Mouse (Mus musculus) hindbrain, embryonic 10.5 days (tissue): ENCODE results near the gene Bicdl1. TPM values are rescaled to one million over a fixed set of nuclear protein-coding genes. Genes with fewer than 3 reads are reported as not detected.
"Not testable (repeated sequence)": the region's sequence is repeated elsewhere in the genome, so short reads cannot be mapped to it uniquely, and the experiment has no call there.

Experiments
- DNase-seq: peaks from one replicate; pipeline ENCODE4 v3.0.0-alpha.2; 2017; ENCODE audit warnings: low spot score
- H3K27ac ChIP-seq: fragments of 300-500 bp; sonication (generic); 2 replicates; pipeline ENCODE4 v1.5.1; 2016; ENCODE audit warnings: mild to moderate bottlenecking, moderate library complexity
- H3K27me3 ChIP-seq: fragments of 300-500 bp; sonication (generic); 2 replicates; pipeline ENCODE4 v1.6.1; 2016; ENCODE audit warnings: mild to moderate bottlenecking; ENCODE audit not compliant: poor library complexity, insufficient read depth, severe bottlenecking
- H3K36me3 ChIP-seq: fragments of 300-500 bp; sonication (generic); 2 replicates; pipeline ENCODE4 v1.6.1; 2016; ENCODE audit warnings: mild to moderate bottlenecking, moderate library complexity
- H3K4me1 ChIP-seq: fragments of 300-500 bp; sonication (generic); replicated peaks from 2 replicates; pipeline ENCODE4 v1.6.1; 2016; ENCODE audit warnings: mild to moderate bottlenecking
- H3K4me3 ChIP-seq: fragments of 300-500 bp; sonication (generic); 2 replicates; pipeline ENCODE4 v1.5.1; 2016; ENCODE audit warnings: mild to moderate bottlenecking, moderate library complexity
- H3K9me3 ChIP-seq: fragments of 300-500 bp; sonication (generic); 2 replicates; pipeline ENCODE4 v1.6.1; 2016; ENCODE audit warnings: mild to moderate bottlenecking, moderate library complexity
- WGBS: fragments of 180-500 bp; shearing (Covaris S2); methylation state at CpG from one replicate; pipeline ENCODE4 v1.1.7; 2016; 5-methylcytosine and 5-hydroxymethylcytosine counted together
- polyA plus RNA-seq: library from polyadenylated mRNA; unstranded; fragments of >200 nt; fragmentation: Nextera tagmentation; extraction: Ambion mirVana; gene quantifications from 2 replicates; pipeline ENCODE4 v1.2.1, GENCODE M21; 2016

The Bicdl1 gene
- polyA plus RNA-seq, 1 experiment from 2014 or later: 14.1 TPM

DNA sequence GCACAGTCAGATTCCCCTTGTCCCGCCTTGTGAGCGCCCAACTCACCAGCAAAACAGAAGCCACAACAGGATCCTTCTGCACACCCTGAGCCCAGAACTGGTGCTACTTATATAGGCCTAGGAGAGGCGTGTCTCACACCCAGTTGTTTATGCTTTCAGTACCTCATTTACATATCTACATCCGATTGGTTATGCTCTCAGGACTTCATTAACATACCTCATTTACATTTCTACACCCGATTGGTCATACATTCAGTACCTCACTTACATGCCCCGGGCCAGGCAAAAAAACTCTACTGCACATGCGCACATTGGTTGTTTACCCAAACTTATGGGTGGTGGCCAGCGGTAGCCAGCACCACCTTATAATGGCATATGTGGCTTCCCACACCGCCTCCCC, 20.5 kb upstream of the Bicdl1 start:
- H3K4me3 ChIP-seq, H3K9me3 ChIP-seq, H3K4me1 ChIP-seq, H3K27me3 ChIP-seq, H3K36me3 ChIP-seq, H3K27ac ChIP-seq, DNase-seq: not testable (repeated sequence)
- WGBS: 88% methylated on average over 9 of the region's 9 CpGs

DNA sequence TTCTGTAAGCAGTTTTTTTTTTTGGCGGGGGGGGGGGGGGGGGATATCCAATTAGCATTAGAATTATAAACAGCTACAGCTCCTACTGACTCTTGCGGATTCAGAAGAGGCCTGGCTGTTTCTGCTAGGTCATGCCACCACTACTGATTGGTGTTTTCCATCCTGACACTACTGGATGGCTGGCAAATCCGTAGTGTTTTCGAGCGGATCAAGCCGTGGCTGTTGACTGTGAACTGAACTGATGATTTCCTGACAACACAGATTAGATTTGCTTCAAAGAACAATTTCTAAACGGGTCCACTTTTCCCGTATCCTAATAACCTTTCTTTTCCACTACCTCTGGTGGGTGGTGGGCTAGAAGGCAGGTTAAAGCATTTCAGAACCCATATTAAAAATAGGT, 16.9 kb upstream of the Bicdl1 start:
- H3K36me3 ChIP-seq: no peaks in the 10 kb centered on the region
- H3K4me1 ChIP-seq: no peaks in the 10 kb centered on the region
- H3K4me3 ChIP-seq: no peak overlapping the region
- H3K27me3 ChIP-seq: no peaks in the 10 kb centered on the region
- no peak overlapping the region for H3K27ac ChIP-seq
- DNase-seq: no peak
- 68% methylated on average over 8 of the region's 8 CpGs for WGBS
- no peaks in the 10 kb centered on the region for H3K9me3 ChIP-seq

DNA sequence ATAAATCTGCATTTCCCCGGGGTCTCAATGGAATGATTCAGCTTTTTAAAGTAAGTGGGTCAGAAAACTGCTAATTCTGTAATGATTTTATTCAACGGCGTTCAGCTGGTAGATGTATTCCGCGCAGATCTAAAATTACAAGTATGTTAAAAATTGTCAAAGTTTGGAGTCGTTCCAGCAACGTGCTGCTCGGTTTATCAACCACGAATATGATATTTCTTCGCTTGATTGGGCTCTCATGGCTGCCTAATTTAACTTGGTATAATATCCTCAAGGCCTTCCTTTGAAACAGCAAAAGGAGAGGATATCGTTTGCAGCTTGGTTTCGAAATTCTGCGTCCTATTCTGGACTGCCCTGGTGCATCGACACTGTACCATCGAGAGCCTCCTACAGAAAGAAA, 13.9 kb upstream of the Bicdl1 start:
- no peak overlapping the region for H3K27ac ChIP-seq
- WGBS: 92% methylated on average over 15 of the region's 15 CpGs
- H3K4me1 ChIP-seq: no peaks in the 10 kb centered on the region
- H3K9me3 ChIP-seq: no peaks in the 10 kb centered on the region
- H3K27me3 ChIP-seq: no peaks in the 10 kb centered on the region
- no peak for DNase-seq
- no peak overlapping the region for H3K4me3 ChIP-seq
- no peaks in the 10 kb centered on the region for H3K36me3 ChIP-seq

DNA sequence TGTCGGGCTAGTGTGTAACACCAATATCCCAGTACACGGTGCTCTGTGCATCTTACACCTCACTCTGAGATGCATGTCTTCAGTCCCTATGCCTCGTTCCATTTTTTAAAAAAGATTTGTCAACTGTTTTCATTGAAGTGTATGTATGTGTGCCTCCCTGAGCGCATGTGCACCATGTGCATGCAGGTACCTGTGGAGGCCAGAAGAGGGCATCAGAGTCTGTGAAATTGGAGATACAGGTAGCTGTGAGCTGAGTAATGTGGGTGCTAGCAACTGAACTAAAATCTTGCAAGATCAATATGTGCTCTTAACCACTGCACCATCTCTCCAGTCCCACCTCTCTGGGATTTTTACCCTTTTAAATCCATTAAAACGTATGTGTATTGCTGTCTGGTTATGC, 6.6 kb upstream of the Bicdl1 start:
- 93% methylated on average over 5 of the region's 5 CpGs for WGBS
- Histone ChIP-seq H3K4me3 (no peak overlapping the region), H3K36me3 (no peaks in the 10 kb centered on the region), H3K9me3 (peaks cover 4% of the 10 kb centered on the region), H3K27ac (no peak overlapping the region), H3K4me1 (peaks cover 3% of the 10 kb centered on the region; the same call in 1 of the 2 replicates), H3K27me3 (peaks cover 6% of the 10 kb centered on the region; the same call in 1 of the 2 replicates)
- no peak for DNase-seq

DNA sequence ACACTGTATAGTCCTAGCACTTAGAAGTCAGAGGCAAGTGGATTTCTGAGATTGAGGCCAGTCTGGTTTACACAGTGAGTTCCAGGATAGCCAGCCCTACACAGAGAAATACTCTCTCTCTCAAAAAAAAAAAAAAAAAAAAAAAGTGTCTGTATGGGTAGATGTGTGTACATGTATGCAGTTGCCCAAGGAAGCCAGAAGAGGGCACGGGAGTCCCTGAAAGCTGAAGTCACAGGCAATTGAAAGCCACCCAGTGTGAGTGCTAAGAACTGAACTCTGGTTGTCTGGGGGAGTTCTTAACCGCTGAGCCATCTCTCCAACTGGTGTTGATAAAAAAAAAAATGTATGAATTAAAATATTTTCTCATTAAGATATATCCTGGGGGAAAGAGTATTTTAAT, 3.1 kb upstream of the Bicdl1 start:
- H3K36me3 ChIP-seq: no peaks in the 10 kb centered on the region
- peaks cover 23% of the 10 kb centered on the region for H3K27me3 ChIP-seq
- no peak for DNase-seq
- peaks cover 4% of the 10 kb centered on the region for H3K9me3 ChIP-seq
- no peak overlapping the region for H3K27ac ChIP-seq
- H3K4me3 ChIP-seq: no peak overlapping the region
- 80% methylated on average over 2 of the region's 2 CpGs for WGBS
- peaks cover 24% of the 10 kb centered on the region for H3K4me1 ChIP-seq

DNA sequence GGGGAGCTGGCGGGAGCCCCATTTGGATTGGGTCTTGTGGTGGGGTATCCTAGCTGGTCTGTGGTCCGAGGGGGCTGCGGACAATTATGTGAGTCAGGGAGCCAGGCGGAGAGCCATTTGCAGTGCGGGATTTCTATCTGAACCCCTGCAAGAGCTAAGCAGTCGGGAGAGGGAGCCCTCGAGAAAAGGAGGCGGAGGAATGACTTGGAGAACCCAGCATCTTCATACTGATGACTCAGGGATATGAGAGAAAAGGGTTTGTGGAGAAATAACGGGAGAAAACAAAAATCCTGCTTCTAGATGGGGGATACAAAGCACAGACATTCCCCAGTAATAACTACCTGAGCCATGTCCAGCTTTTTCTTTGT, 1.4 kb upstream of the Bicdl1 start:
- no peaks in the 10 kb centered on the region; the same call in 1 of the 2 replicates for H3K9me3 ChIP-seq
- DNase-seq: no peak
- peak overlapping the region; percentile 72 for H3K4me3 ChIP-seq
- peaks cover 24% of the 10 kb centered on the region for H3K4me1 ChIP-seq
- H3K36me3 ChIP-seq: no peaks in the 10 kb centered on the region
- peaks cover 28% of the 10 kb centered on the region for H3K27me3 ChIP-seq
- peak overlapping the region; percentile 80 for H3K27ac ChIP-seq
- WGBS: 2% methylated on average over 9 of the region's 9 CpGs

DNA sequence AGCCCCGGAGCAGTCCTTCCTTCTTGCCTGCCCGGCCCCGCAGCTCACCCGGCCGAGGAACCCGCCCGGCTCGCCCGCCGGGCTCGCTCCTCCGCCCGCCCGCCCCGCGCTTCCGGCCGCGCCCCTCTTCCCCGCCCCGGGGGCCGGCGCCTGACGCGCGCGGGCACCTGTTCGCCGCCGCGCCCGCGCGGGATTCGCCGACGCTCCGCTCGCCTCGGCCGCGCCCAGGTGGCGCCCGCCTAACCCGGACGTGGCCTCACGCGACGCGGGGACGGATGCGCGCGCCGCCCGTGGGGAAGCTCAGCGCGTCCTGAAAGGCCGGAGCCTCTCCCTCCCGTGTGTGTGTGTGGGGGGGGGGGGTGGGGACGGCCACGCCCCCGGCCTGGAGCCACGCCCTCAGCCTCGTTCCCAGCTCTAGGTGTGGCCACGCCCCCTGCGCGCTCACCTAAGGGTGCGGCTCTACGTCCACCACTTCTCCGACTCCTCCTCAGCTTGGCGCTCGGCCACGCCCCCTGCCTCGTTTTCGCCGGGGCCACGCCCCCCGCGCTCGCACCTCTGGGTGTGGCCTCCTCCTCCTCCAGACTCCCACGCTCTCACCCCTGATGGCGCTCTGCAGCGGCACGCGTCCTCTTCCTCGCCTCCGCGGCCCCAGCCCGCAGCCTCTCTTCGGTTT, 891 bp upstream of the Bicdl1 start:
- DNase-seq: peak; percentile 92
- H3K27me3 ChIP-seq: peaks cover 28% of the 10 kb centered on the region
- H3K4me1 ChIP-seq: peaks cover 24% of the 10 kb centered on the region
- H3K27ac ChIP-seq: peak overlapping the region; percentile 80
- under 1% methylated on average over 87 of the region's 91 CpGs for WGBS
- peak overlapping the region; percentile 72 for H3K4me3 ChIP-seq
- no peaks in the 10 kb centered on the region for H3K36me3 ChIP-seq
- no peaks in the 10 kb centered on the region for H3K9me3 ChIP-seq

DNA sequence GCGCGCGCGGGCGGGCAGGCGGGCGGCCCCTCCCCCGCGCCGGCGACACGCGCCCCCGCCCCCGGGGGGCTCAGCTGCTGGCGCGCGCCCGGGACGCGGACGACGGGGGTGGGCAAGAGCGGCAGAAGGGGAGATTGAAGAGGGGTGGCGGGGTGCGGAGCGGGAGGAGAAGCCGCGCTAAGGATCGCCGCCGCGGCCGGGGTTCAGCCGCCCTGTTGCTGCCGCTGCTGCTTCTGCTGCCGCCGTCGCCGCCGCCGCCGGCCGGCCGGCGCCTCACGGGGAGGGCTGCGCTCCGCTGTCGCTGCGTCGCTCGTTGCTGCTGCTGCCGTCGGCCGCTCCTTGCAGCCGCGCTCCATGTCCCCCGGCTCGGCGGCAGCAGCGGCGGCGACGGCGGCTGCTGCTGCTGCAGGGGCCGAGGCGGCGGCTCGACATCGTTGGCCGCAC, 333 bp upstream of the Bicdl1 start:
- Histone ChIP-seq H3K27me3 (peaks cover 28% of the 10 kb centered on the region), H3K4me1 (peaks cover 24% of the 10 kb centered on the region), H3K4me3 (peak overlapping the region; percentile 72), H3K27ac (peak overlapping the region; percentile 80), H3K9me3 (no peaks in the 10 kb centered on the region), H3K36me3 (no peaks in the 10 kb centered on the region)
- 2% methylated on average over 71 of the region's 72 CpGs for WGBS
- no peak for DNase-seq

DNA sequence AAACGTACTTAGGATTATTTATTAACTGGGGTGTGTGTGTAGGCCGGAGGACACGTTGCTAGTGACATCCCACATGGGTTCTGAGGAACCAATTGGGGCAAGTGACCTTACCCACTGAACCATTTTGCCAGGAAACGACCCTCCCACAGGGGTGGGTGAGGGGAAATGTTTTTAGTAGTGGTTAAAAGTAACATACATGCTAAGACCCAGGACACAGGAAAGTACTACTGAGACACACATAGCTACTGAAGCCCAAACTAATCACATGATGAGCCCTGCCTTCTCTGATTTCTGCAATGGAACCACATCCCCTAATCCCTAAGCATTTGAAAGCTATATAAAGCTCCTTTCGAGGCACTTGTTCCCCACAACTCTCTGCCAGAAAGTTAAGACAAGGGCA, 1.1 kb downstream of the Bicdl1 start:
- H3K9me3 ChIP-seq: no peaks in the 10 kb centered on the region
- H3K4me3 ChIP-seq: peak overlapping the region; percentile 72
- DNase-seq: no peak
- WGBS: 72% methylated on average over 5 of the region's 5 CpGs
- H3K4me1 ChIP-seq: peaks cover 24% of the 10 kb centered on the region
- no peak overlapping the region for H3K27ac ChIP-seq
- H3K36me3 ChIP-seq: no peaks in the 10 kb centered on the region
- H3K27me3 ChIP-seq: peaks cover 28% of the 10 kb centered on the region

DNA sequence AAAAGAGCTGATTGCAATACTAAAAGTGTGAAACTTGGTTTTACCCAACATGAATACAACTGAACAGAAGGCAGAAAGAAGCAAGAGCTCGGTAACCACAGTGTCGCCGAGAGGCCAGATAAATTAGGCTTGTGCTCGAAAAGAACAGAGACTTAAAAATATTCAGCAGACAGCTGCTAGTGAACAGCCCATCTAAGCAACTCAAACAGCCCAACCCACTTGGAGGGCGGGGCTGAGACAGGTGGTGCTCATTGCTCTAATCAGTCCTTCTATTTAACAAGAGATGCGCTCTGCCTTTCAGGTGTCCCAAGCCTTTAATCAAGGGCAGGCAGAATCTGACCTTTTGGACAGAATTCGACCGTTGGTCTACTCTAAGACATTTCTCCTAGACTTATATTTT, 4.8 kb downstream of the Bicdl1 start:
- DNase-seq: no peak
- no peaks in the 10 kb centered on the region for H3K9me3 ChIP-seq
- H3K4me3 ChIP-seq: no peak overlapping the region
- 83% methylated on average over 8 of the region's 8 CpGs for WGBS
- H3K36me3 ChIP-seq: no peaks in the 10 kb centered on the region
- H3K27ac ChIP-seq: no peak overlapping the region
- peaks cover 22% of the 10 kb centered on the region for H3K27me3 ChIP-seq
- peaks cover 13% of the 10 kb centered on the region; the same call in 1 of the 2 replicates for H3K4me1 ChIP-seq

DNA sequence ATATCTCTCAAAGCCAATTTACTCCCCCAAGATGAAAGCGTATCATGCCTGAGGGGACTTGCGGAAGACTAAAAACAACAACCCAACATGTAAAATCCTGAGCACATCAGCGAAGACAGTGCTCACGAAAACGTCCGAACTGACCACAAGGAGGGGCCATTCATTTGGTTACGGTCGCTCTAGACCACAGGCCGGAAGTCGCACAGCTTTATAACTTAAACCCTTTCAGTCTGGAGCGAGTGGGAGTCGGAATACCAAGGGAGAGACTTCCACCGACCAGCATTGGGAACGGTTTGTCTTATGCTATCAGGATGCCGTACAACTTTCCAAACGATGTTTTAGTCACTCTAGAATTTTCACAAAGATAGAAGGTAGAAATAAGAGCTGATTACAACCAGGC, 5.4 kb downstream of the Bicdl1 start:
- Histone ChIP-seq H3K27ac (no peak overlapping the region), H3K4me1 (peaks cover 9% of the 10 kb centered on the region; the same call in 1 of the 2 replicates), H3K4me3 (no peak overlapping the region), H3K36me3 (no peaks in the 10 kb centered on the region), H3K9me3 (no peaks in the 10 kb centered on the region), H3K27me3 (peaks cover 20% of the 10 kb centered on the region)
- no peak for DNase-seq
- 80% methylated on average over 16 of the region's 16 CpGs for WGBS

DNA sequence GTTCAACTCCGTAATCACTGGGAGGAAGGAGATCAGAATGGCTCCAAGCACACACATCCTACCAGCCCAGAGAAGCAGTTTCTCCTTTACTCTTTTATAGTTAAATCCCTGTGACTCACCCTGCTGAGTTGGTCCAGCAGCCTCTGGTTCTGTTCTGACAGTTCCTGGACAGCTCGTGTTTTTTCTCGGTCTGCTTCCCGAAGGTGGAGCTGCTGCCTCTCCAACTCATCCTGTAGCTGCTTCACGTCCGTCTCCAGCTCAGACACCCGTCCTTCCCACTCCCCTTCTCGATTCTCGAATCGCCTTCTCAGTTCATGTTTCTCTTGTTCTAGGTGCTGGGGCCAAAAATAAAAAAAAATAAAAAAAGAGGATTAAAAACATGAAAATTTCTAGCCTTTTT, 7.0 kb downstream of the Bicdl1 start:
- no peaks in the 10 kb centered on the region for H3K9me3 ChIP-seq
- 93% methylated on average over 10 of the region's 10 CpGs for WGBS
- no peaks in the 10 kb centered on the region for H3K36me3 ChIP-seq
- no peaks in the 10 kb centered on the region for H3K4me1 ChIP-seq
- H3K27me3 ChIP-seq: peaks cover 4% of the 10 kb centered on the region
- no peak overlapping the region for H3K27ac ChIP-seq
- DNase-seq: no peak
- no peak overlapping the region for H3K4me3 ChIP-seq

DNA sequence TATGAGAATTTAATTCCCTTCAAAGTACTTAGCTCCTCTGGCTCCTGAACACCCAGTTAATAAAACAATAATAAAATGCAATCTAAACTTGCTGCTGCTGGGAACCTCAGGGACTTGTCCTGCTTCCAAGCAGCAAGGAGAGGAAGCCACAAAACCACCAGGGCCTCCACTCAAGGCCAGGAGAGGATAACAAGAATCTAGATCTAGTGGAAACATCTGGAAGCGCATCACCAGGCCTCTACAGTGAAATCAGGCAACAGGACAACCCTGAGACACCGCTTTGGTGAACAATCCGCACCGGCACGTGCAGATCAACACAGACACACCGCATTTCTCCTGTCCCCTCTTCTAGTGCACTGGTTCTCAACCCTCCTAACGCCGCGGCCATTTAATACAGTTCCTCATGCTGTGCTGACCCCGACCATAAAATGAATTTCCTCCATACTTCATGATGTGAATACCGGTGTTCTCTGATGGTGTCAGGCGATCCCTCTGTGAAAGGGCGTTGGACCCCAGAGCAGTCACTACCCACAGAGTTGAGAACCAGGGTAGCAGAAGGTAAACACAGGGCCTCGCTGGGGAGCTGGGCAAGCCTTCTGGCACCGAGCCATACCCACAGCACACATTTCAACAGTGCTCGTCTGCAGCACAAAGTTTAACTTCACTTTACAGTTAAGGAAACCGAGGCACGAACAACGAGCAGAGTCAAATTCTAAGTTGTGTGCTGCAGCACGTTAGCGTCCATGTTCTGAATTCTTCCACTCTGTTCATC, 9.0 kb downstream of the Bicdl1 start:
- no peaks in the 10 kb centered on the region for H3K27me3 ChIP-seq
- 91% methylated on average over 21 of the region's 21 CpGs for WGBS
- no peak for DNase-seq
- H3K27ac ChIP-seq: no peak overlapping the region
- no peaks in the 10 kb centered on the region for H3K36me3 ChIP-seq
- H3K9me3 ChIP-seq: no peaks in the 10 kb centered on the region
- H3K4me1 ChIP-seq: no peaks in the 10 kb centered on the region
- H3K4me3 ChIP-seq: no peak overlapping the region
